Mouse (Mus musculus) midbrain, embryonic 13.5 days (tissue): ENCODE results near the gene Zfand3. TPM values are rescaled to one million over a fixed set of nuclear protein-coding genes. Genes with fewer than 3 reads are reported as not detected.

Source experiments
- ATAC-seq: fragments of 200-750 bp; cut with Nextera tagmentation; 2 replicates; pipeline ENCODE4 v1.8.0; 2017; ENCODE audit warnings: mild to moderate bottlenecking, moderate TSS enrichment, moderate library complexity
- H3K27ac ChIP-seq: fragments of 300-500 bp; sonication (generic); 2 replicates; pipeline ENCODE4 v1.5.1; 2015; ENCODE audit warnings: inconsistent platforms, mild to moderate bottlenecking, moderate library complexity
- H3K27me3 ChIP-seq: fragments of 300-500 bp; sonication (generic); 2 replicates; pipeline ENCODE4 v1.6.1; 2015; ENCODE audit warnings: mild to moderate bottlenecking, inconsistent platforms
- H3K36me3 ChIP-seq: fragments of 300-500 bp; sonication (generic); 2 replicates; pipeline ENCODE4 v1.6.1; 2015; ENCODE audit warnings: mild to moderate bottlenecking, inconsistent platforms
- H3K4me1 ChIP-seq: fragments of 300-500 bp; sonication (generic); replicated peaks from 2 replicates; pipeline ENCODE4 v1.6.1; 2015; ENCODE audit warnings: inconsistent platforms
- H3K4me2 ChIP-seq: fragments of 300-500 bp; sonication (generic); replicated peaks from 2 replicates; pipeline ENCODE4 v1.6.1; 2015; ENCODE audit warnings: moderate library complexity, mild to moderate bottlenecking, inconsistent platforms
- H3K4me3 ChIP-seq: fragments of 300-500 bp; sonication (generic); replicated peaks from 2 replicates; pipeline ENCODE4 v1.5.1; 2015; ENCODE audit warnings: mild to moderate bottlenecking, inconsistent platforms
- H3K9ac ChIP-seq: fragments of 300-500 bp; sonication (generic); replicated peaks from 2 replicates; pipeline ENCODE4 v1.6.1; 2015; ENCODE audit warnings: mild to moderate bottlenecking, inconsistent platforms
- H3K9me3 ChIP-seq: fragments of 300-500 bp; sonication (generic); 2 replicates; pipeline ENCODE4 v1.6.1; 2016; ENCODE audit warnings: mild to moderate bottlenecking, inconsistent platforms
- WGBS: fragments of 180-500 bp; shearing (Covaris S2); methylation state at CpG from one replicate; pipeline ENCODE4 v1.1.7; 2015; 5-methylcytosine and 5-hydroxymethylcytosine counted together
- polyA plus RNA-seq: library from polyadenylated mRNA; unstranded; fragments of >200 nt; fragmentation: Nextera tagmentation; extraction: Ambion mirVana; gene quantifications from 2 replicates; pipeline ENCODE4 v1.2.1, GENCODE M21; 2015

Zfand3 gene
- polyA plus RNA-seq, 1 experiment from 2014 or later: 85.4 TPM

- 91% methylated on average over 26 of the region's 26 CpGs for WGBS
- Histone ChIP-seq H3K27ac (peak overlapping the region; percentile 86), H3K9ac (no peak overlapping the region), H3K27me3 (no peaks in the 10 kb centered on the region), H3K4me1 (peaks cover 96% of the 10 kb centered on the region), H3K9me3 (no peaks in the 10 kb centered on the region), H3K36me3 (peaks cover 3% of the 10 kb centered on the region; the same call in 1 of the 2 replicates), H3K4me2 (no peak overlapping the region), H3K4me3 (no peak overlapping the region)
- ATAC-seq: no peak
These were observed 188.0 kb downstream of the Zfand3 start for GRCm38 (mm10) chr17:30192416-30193005.

GRCm38 (mm10) chr17:30193615-30194014 is 189.1 kb downstream of the Zfand3 start:
- Histone ChIP-seq H3K4me3 (no peak overlapping the region), H3K4me2 (no peak overlapping the region), H3K27me3 (no peaks in the 10 kb centered on the region), H3K9me3 (no peaks in the 10 kb centered on the region), H3K27ac (peak overlapping the region; percentile 86), H3K36me3 (peaks cover 3% of the 10 kb centered on the region; the same call in 1 of the 2 replicates), H3K9ac (no peak overlapping the region), H3K4me1 (peaks cover 94% of the 10 kb centered on the region)
- ATAC-seq: no peak
- 84% methylated on average over 2 of the region's 2 CpGs for WGBS

GRCm38 (mm10) chr17:30194091-30194490 is 189.6 kb downstream of the Zfand3 start:
- peaks cover 3% of the 10 kb centered on the region; the same call in 1 of the 2 replicates for H3K36me3 ChIP-seq
- H3K27ac ChIP-seq: peak overlapping the region; percentile 86
- H3K9ac ChIP-seq: no peak overlapping the region
- H3K4me3 ChIP-seq: no peak overlapping the region
- no peak overlapping the region for H3K4me2 ChIP-seq
- no peaks in the 10 kb centered on the region for H3K27me3 ChIP-seq
- no peaks in the 10 kb centered on the region for H3K9me3 ChIP-seq
- no peak for ATAC-seq
- peaks cover 96% of the 10 kb centered on the region for H3K4me1 ChIP-seq
- 67% methylated on average over 3 of the region's 3 CpGs for WGBS

- H3K27ac ChIP-seq: peak overlapping the region; percentile 86
- peak; percentile 59 for ATAC-seq
- 43% methylated on average over 11 of the region's 11 CpGs for WGBS
These were observed 190.3 kb downstream of the Zfand3 start for GRCm38 (mm10) chr17:30194629-30195445.

GRCm38 (mm10) chr17:30195591-30196183 is 191.2 kb downstream of the Zfand3 start:
- no peak for ATAC-seq
- H3K9ac ChIP-seq: no peak overlapping the region
- peaks cover 96% of the 10 kb centered on the region for H3K4me1 ChIP-seq
- H3K4me2 ChIP-seq: no peak overlapping the region
- H3K4me3 ChIP-seq: no peak overlapping the region
- WGBS: 78% methylated on average over 15 of the region's 21 CpGs
- H3K9me3 ChIP-seq: no peaks in the 10 kb centered on the region
- peaks cover 3% of the 10 kb centered on the region; the same call in 1 of the 2 replicates for H3K36me3 ChIP-seq
- H3K27ac ChIP-seq: peak overlapping the region; percentile 86
- no peaks in the 10 kb centered on the region for H3K27me3 ChIP-seq

More at GRCm38 (mm10) chr17:30194629-30195445, 190.3 kb downstream of the Zfand3 start:
- no peaks in the 10 kb centered on the region for H3K27me3 ChIP-seq
- peaks cover 96% of the 10 kb centered on the region for H3K4me1 ChIP-seq
- H3K9me3 ChIP-seq: no peaks in the 10 kb centered on the region
- H3K4me2 ChIP-seq: no peak overlapping the region
- 0 out of 2 replicates have a peak overlapping the region, but pooled peaks have one; percentile 7 for H3K9ac ChIP-seq
- no peak overlapping the region for H3K4me3 ChIP-seq
- peaks cover 3% of the 10 kb centered on the region; the same call in 1 of the 2 replicates for H3K36me3 ChIP-seq

- no peak for ATAC-seq
- Histone ChIP-seq H3K4me3 (no peak overlapping the region), H3K27ac (peak overlapping the region; percentile 86), H3K4me2 (no peak overlapping the region), H3K9ac (no peak overlapping the region), H3K9me3 (no peaks in the 10 kb centered on the region), H3K36me3 (peaks cover 3% of the 10 kb centered on the region; the same call in 1 of the 2 replicates), H3K4me1 (peaks cover 96% of the 10 kb centered on the region), H3K27me3 (no peaks in the 10 kb centered on the region)
- 49% methylated on average over 17 of the region's 17 CpGs for WGBS
These were observed 192.1 kb downstream of the Zfand3 start for GRCm38 (mm10) chr17:30196401-30197279.

GRCm38 (mm10) chr17:30197280-30198030 is 192.9 kb downstream of the Zfand3 start:
- H3K9ac ChIP-seq: no peak overlapping the region
- H3K27ac ChIP-seq: peak overlapping the region; percentile 45

GRCm38 (mm10) chr17:30198422-30198821 is 193.9 kb downstream of the Zfand3 start:
- Histone ChIP-seq H3K4me2 (no peak overlapping the region), H3K36me3 (no peaks in the 10 kb centered on the region), H3K27ac (0 out of 2 replicates have a peak overlapping the region, but pooled peaks have one; percentile 32), H3K9me3 (no peaks in the 10 kb centered on the region), H3K4me1 (peaks cover 95% of the 10 kb centered on the region), H3K9ac (no peak overlapping the region), H3K4me3 (no peak overlapping the region), H3K27me3 (no peaks in the 10 kb centered on the region)
- 72% methylated on average over 10 of the region's 10 CpGs for WGBS
- no peak for ATAC-seq

More at GRCm38 (mm10) chr17:30197280-30198030, 192.9 kb downstream of the Zfand3 start:
- Histone ChIP-seq H3K4me2 (no peak overlapping the region), H3K4me1 (peaks cover 95% of the 10 kb centered on the region), H3K9me3 (no peaks in the 10 kb centered on the region), H3K27me3 (no peaks in the 10 kb centered on the region), H3K4me3 (no peak overlapping the region), H3K36me3 (peaks cover 3% of the 10 kb centered on the region; the same call in 1 of the 2 replicates)
- ATAC-seq: no peak
- 76% methylated on average over 12 of the region's 12 CpGs for WGBS

GRCm38 (mm10) chr17:30199374-30200247 is 195.1 kb downstream of the Zfand3 start:
- whole genome bisulfite sequencing: 80% methylated on average over 13 of the region's 13 CpGs
- Histone ChIP-seq H3K9ac (no peak overlapping the region), H3K27ac (no peak overlapping the region)

GRCm38 (mm10) chr17:30200283-30200682 is 195.8 kb downstream of the Zfand3 start:
- no peak overlapping the region for H3K9ac ChIP-seq
- no peaks in the 10 kb centered on the region for H3K27me3 ChIP-seq
- H3K4me1 ChIP-seq: peaks cover 96% of the 10 kb centered on the region
- H3K9me3 ChIP-seq: no peaks in the 10 kb centered on the region
- H3K4me2 ChIP-seq: no peak overlapping the region
- no peak for ATAC-seq
- no peaks in the 10 kb centered on the region for H3K36me3 ChIP-seq
- H3K4me3 ChIP-seq: no peak overlapping the region
- 0 out of 2 replicates have a peak overlapping the region, but pooled peaks have one; percentile 16 for H3K27ac ChIP-seq
- 87% methylated on average over 4 of the region's 4 CpGs for WGBS

More at GRCm38 (mm10) chr17:30199374-30200247, 195.1 kb downstream of the Zfand3 start:
- no peak for ATAC-seq
- H3K27me3 ChIP-seq: no peaks in the 10 kb centered on the region
- no peaks in the 10 kb centered on the region for H3K36me3 ChIP-seq
- no peaks in the 10 kb centered on the region for H3K9me3 ChIP-seq
- peaks cover 96% of the 10 kb centered on the region for H3K4me1 ChIP-seq
- no peak overlapping the region for H3K4me3 ChIP-seq
- no peak overlapping the region for H3K4me2 ChIP-seq
